Mouse (Mus musculus) induced T-regulatory cell, adult 2 months (primary cell): Measurements from ENCODE around the gene Rab5c.
A peak's percentile ranks its signal among the peaks of the same experiment; 100 is the strongest.

ENCODE experiments used
- DNase-seq: peaks from one replicate; pipeline ENCODE4 v3.0.0-alpha.2; 2012; ENCODE audit warnings: low read depth

Gene Rab5c

GRCm38 (mm10) chr11:100754021-100754692, 16.1 kb upstream of the Rab5c start:
- no peak for DNase-seq

GRCm38 (mm10) chr11:100752294-100752693, 14.3 kb upstream of the Rab5c start:
- no peak for DNase-seq

- DNase-seq, result no peak
These were observed 12.1 kb upstream of the Rab5c start for GRCm38 (mm10) chr11:100750127-100750526.

GRCm38 (mm10) chr11:100749469-100749868, 11.5 kb upstream of the Rab5c start:
- no peak for DNase-seq

GRCm38 (mm10) chr11:100748620-100749019, 10.6 kb upstream of the Rab5c start:
- no peak for DNase-seq

GRCm38 (mm10) chr11:100747114-100747513, 9.1 kb upstream of the Rab5c start:
- no peak for DNase-seq

- DNase-seq, result no peak
These were observed 8.5 kb upstream of the Rab5c start for GRCm38 (mm10) chr11:100746546-100746945.

- peak; percentile 79 for DNase-seq
These were observed 7.1 kb upstream of the Rab5c start for GRCm38 (mm10) chr11:100745085-100745484.

GRCm38 (mm10) chr11:100741348-100741747, 3.3 kb upstream of the Rab5c start:
- no peak for DNase-seq

- DNase-seq, result no peak
These were observed 734 bp upstream of the Rab5c start for GRCm38 (mm10) chr11:100738749-100739148.

GRCm38 (mm10) chr11:100737105-100737733, 796 bp downstream of the Rab5c start:
- peak; percentile 55 for DNase-seq

GRCm38 (mm10) chr11:100736746-100737080, 1.3 kb downstream of the Rab5c start:
- no peak for DNase-seq

GRCm38 (mm10) chr11:100735954-100736745, 1.9 kb downstream of the Rab5c start:
- DNase-seq, result peak; percentile 62

GRCm38 (mm10) chr11:100735134-100735865, 2.7 kb downstream of the Rab5c start:
- peak; percentile 83 for DNase-seq

GRCm38 (mm10) chr11:100730477-100731205, 7.4 kb downstream of the Rab5c start:
- no peak for DNase-seq

- DNase-seq, result peak; percentile 39
These were observed 8.0 kb downstream of the Rab5c start for GRCm38 (mm10) chr11:100729976-100730375.

GRCm38 (mm10) chr11:100728601-100729000, 9.4 kb downstream of the Rab5c start:
- no peak for DNase-seq

GRCm38 (mm10) chr11:100727201-100727600, 10.8 kb downstream of the Rab5c start:
- DNase-seq, result no peak

- no peak for DNase-seq
These were observed 13.0 kb downstream of the Rab5c start for GRCm38 (mm10) chr11:100724919-100725512.

GRCm38 (mm10) chr11:100722493-100723028, 15.5 kb downstream of the Rab5c start:
- no peak for DNase-seq
